Mouse (Mus musculus) C2C12 (cell line): ENCODE results near the gene Epb41l5.

Experiments used
- CTCF ChIP-seq: IDR thresholded peaks from one replicate; pipeline ENCODE4 v1.5.1; 2011; ENCODE audit not compliant: control insufficient read depth, insufficient read depth, insufficient read length
- MAX ChIP-seq: IDR thresholded peaks from one replicate; pipeline ENCODE4 v1.6.1; 2011; ENCODE audit warnings: mild to moderate bottlenecking, control low read depth

GRCm38 (mm10) chr1:119525689-119526591 lies 122.9 kb downstream of the Epb41l5 start, which contains the start of gene Tmem185b:
- TF ChIP-seq CTCF (no peak), MAX (peak; percentile 90)
